Mouse (Mus musculus): Measurements from ENCODE around the gene Slc4a8. TPM values are rescaled to one million over a fixed set of nuclear protein-coding genes. Genes with fewer than 3 reads are reported as not detected.

Gene Slc4a8
- polyA plus RNA-seq, 1 experiment from 2014 or later: 1.0 TPM

GRCm38 (mm10) chr15:100755498-100755859, 6.1 kb upstream of the Slc4a8 start:
- no peak overlapping the region for H3K4me3 ChIP-seq (ENCODE audit: low read depth, low read length)
- H3K9me3 ChIP-seq (ENCODE audit: low read length): no peaks in the 10 kb centered on the region
- TF ChIP-seq CTCF (IDR thresholded peaks at IDR 0.05; ENCODE audit: low read depth): no peak
- TF ChIP-seq EP300 (IDR thresholded peaks at IDR 0.05; ENCODE audit: low read depth): no peak
- H3K36me3 ChIP-seq (replicated peaks; ENCODE audit: insufficient read depth, low read length): no peaks in the 10 kb centered on the region
- ATAC-seq (no peak), DNase-seq (no peak)
- H3K27ac ChIP-seq (ENCODE audit: low read depth): no peak overlapping the region
- H3K4me1 ChIP-seq (ENCODE audit: insufficient read depth): peaks cover 3% of the 10 kb centered on the region; the same call in 1 of the 2 replicates
- no peak overlapping the region for H3K9ac ChIP-seq (replicated peaks)
- no peaks in the 10 kb centered on the region; the same call in none of the 2 replicates for H3K27me3 ChIP-seq (ENCODE audit: insufficient read depth, low read length)
- 45% methylated on average over 7 of the region's 8 CpGs for WGBS (ENCODE audit: insufficient replicate concordance)
- H3K4me2 ChIP-seq (ENCODE audit: low read depth, low read length): no peak overlapping the region

GRCm38 (mm10) chr15:100755881-100756624, 5.5 kb upstream of the Slc4a8 start:
- Histone ChIP-seq H3K9me3 (ENCODE audit: low read length) (no peaks in the 10 kb centered on the region), H3K27me3 (ENCODE audit: insufficient read depth, low read length) (no peaks in the 10 kb centered on the region; the same call in none of the 2 replicates), H3K27ac (ENCODE audit: low read depth) (no peak overlapping the region), H3K4me2 (ENCODE audit: low read depth, low read length) (no peak overlapping the region), H3K4me1 (ENCODE audit: insufficient read depth) (0 out of 2 replicates have a peak, but pooled peaks cover 3% of the 10 kb centered on the region), H3K9ac (replicated peaks) (no peak overlapping the region), H3K4me3 (ENCODE audit: low read depth, low read length) (no peak overlapping the region), H3K36me3 (replicated peaks; ENCODE audit: insufficient read depth, low read length) (no peaks in the 10 kb centered on the region)
- DNase-seq: no peak
- no peak for ATAC-seq
- 49% methylated on average over 3 of the region's 3 CpGs for WGBS (ENCODE audit: insufficient replicate concordance)
- TF ChIP-seq CTCF (IDR thresholded peaks at IDR 0.05; ENCODE audit: low read depth): no peak
- no peak for TF ChIP-seq EP300 (IDR thresholded peaks at IDR 0.05; ENCODE audit: low read depth)

GRCm38 (mm10) chr15:100757527-100757978, 4.0 kb upstream of the Slc4a8 start:
- H3K4me1 ChIP-seq (ENCODE audit: insufficient read depth): peaks cover 12% of the 10 kb centered on the region
- peaks cover 14% of the 10 kb centered on the region for H3K27me3 ChIP-seq (ENCODE audit: insufficient read depth, low read length)
- no peak overlapping the region for H3K9ac ChIP-seq (replicated peaks)
- no peak for TF ChIP-seq EP300 (IDR thresholded peaks at IDR 0.05; ENCODE audit: low read depth)
- TF ChIP-seq CTCF (IDR thresholded peaks at IDR 0.05; ENCODE audit: low read depth): peak; percentile 86
- WGBS (ENCODE audit: insufficient replicate concordance): 3% methylated on average over 7 of the region's 7 CpGs
- no peaks in the 10 kb centered on the region for H3K9me3 ChIP-seq (ENCODE audit: low read length)
- peak overlapping the region; percentile 34; the same call in 1 of the 2 replicates for H3K4me2 ChIP-seq (ENCODE audit: low read depth, low read length)
- ATAC-seq (peak; percentile 56; the same call in 1 of the 2 replicates), DNase-seq (peak; percentile 74)
- H3K36me3 ChIP-seq (replicated peaks; ENCODE audit: insufficient read depth, low read length): no peaks in the 10 kb centered on the region
- H3K4me3 ChIP-seq (ENCODE audit: low read depth, low read length): no peak overlapping the region
- no peak overlapping the region for H3K27ac ChIP-seq (ENCODE audit: low read depth)

- no peak for ATAC-seq
- H3K27me3 ChIP-seq (ENCODE audit: insufficient read depth, low read length): peaks cover 26% of the 10 kb centered on the region
- WGBS (ENCODE audit: insufficient replicate concordance): 78% methylated on average over 10 of the region's 10 CpGs
These were observed 2.3 kb upstream of the Slc4a8 start for GRCm38 (mm10) chr15:100759286-100759685.

GRCm38 (mm10) chr15:100761036-100761418, 520 bp upstream of the Slc4a8 start:
- DNase-seq: no peak
- Histone ChIP-seq H3K4me3 (ENCODE audit: low read depth, low read length) (peak overlapping the region; percentile 44; the same call in 1 of the 2 replicates), H3K4me1 (ENCODE audit: insufficient read depth) (peaks cover 9% of the 10 kb centered on the region), H3K36me3 (replicated peaks; ENCODE audit: insufficient read depth, low read length) (no peaks in the 10 kb centered on the region), H3K4me2 (ENCODE audit: low read depth, low read length) (peak overlapping the region; percentile 80), H3K27ac (ENCODE audit: low read depth) (no peak overlapping the region), H3K27me3 (ENCODE audit: insufficient read depth, low read length) (peaks cover 37% of the 10 kb centered on the region), H3K9ac (replicated peaks) (no peak overlapping the region), H3K9me3 (ENCODE audit: low read length) (no peaks in the 10 kb centered on the region)
- ATAC-seq: no peak
- WGBS (ENCODE audit: insufficient replicate concordance): 27% methylated on average over 9 of the region's 9 CpGs
- TF ChIP-seq EP300 (IDR thresholded peaks at IDR 0.05; ENCODE audit: low read depth) (no peak), CTCF (IDR thresholded peaks at IDR 0.05; ENCODE audit: low read depth) (no peak)

More at GRCm38 (mm10) chr15:100759286-100759685, 2.3 kb upstream of the Slc4a8 start:
- DNase-seq: no peak
- H3K4me1 ChIP-seq (ENCODE audit: insufficient read depth): peaks cover 9% of the 10 kb centered on the region
- H3K4me3 ChIP-seq (ENCODE audit: low read depth, low read length): no peak overlapping the region
- H3K4me2 ChIP-seq (ENCODE audit: low read depth, low read length): no peak overlapping the region
- no peak for TF ChIP-seq CTCF (IDR thresholded peaks at IDR 0.05; ENCODE audit: low read depth)
- TF ChIP-seq EP300 (IDR thresholded peaks at IDR 0.05; ENCODE audit: low read depth): no peak
- no peaks in the 10 kb centered on the region for H3K36me3 ChIP-seq (replicated peaks; ENCODE audit: insufficient read depth, low read length)
- H3K9ac ChIP-seq (replicated peaks): no peak overlapping the region
- no peak overlapping the region for H3K27ac ChIP-seq (ENCODE audit: low read depth)
- no peaks in the 10 kb centered on the region for H3K9me3 ChIP-seq (ENCODE audit: low read length)

GRCm38 (mm10) chr15:100762649-100763048, 1.1 kb downstream of the Slc4a8 start:
- H3K36me3 ChIP-seq (replicated peaks; ENCODE audit: insufficient read depth, low read length): no peaks in the 10 kb centered on the region
- peak overlapping the region; percentile 80; the same call in 1 of the 2 replicates for H3K4me2 ChIP-seq (ENCODE audit: low read depth, low read length)
- no peak for DNase-seq
- WGBS (ENCODE audit: insufficient replicate concordance): 54% methylated on average over 8 of the region's 8 CpGs
- no peak for ATAC-seq
- peaks cover 9% of the 10 kb centered on the region for H3K4me1 ChIP-seq (ENCODE audit: insufficient read depth)
- no peak overlapping the region for H3K4me3 ChIP-seq (ENCODE audit: low read depth, low read length)
- H3K27ac ChIP-seq (ENCODE audit: low read depth): no peak overlapping the region
- H3K9me3 ChIP-seq (ENCODE audit: low read length): no peaks in the 10 kb centered on the region
- peaks cover 41% of the 10 kb centered on the region for H3K27me3 ChIP-seq (ENCODE audit: insufficient read depth, low read length)
- no peak for TF ChIP-seq EP300 (IDR thresholded peaks at IDR 0.05; ENCODE audit: low read depth)
- TF ChIP-seq CTCF (IDR thresholded peaks at IDR 0.05; ENCODE audit: low read depth): no peak
- H3K9ac ChIP-seq (replicated peaks): no peak overlapping the region

Data from liver, postnatal 0 days (tissue).